8 mouse cellular contexts compared by ENCODE assay signal in genomic region chr12:46399653-46399975, GRCm38 (mm10).
A peak's percentile ranks its signal among the peaks of the same experiment; 100 is the strongest.
DNase-seq lines count a peak whose midpoint lies in the region; ATAC-seq and TF ChIP-seq lines count a peak whose summit lies in the region.

No protein-coding gene starts in this region.

- TF ChIP-seq CTCF in embryonic fibroblast, embryonic 13.5 days (IDR thresholded peaks at IDR 0.05; ENCODE audit: borderline replicate concordance, insufficient read depth, low read length) = no peak

- H3K4me2 ChIP-seq in heart, embryonic 11.5 days = peak overlapping the region; percentile 91
- H3K4me2 ChIP-seq in limb, embryonic 11.5 days (ENCODE audit: low read depth, severe bottlenecking) = peak overlapping the region; percentile 65
- peak overlapping the region; percentile 75 for H3K4me2 ChIP-seq in neural tube, embryonic 15.5 days

- H3K27ac ChIP-seq in heart, embryonic 11.5 days (ENCODE audit: low read depth, low read length) = no peak overlapping the region
- H3K27ac ChIP-seq in embryonic fibroblast, embryonic 13.5 days (ENCODE audit: insufficient read depth, low read length) = no peak overlapping the region
- H3K27ac ChIP-seq in limb, embryonic 11.5 days (replicated peaks; ENCODE audit: low read depth, low read length) = no peak overlapping the region
- peak overlapping the region; percentile 85 for H3K27ac ChIP-seq in neural tube, embryonic 15.5 days (replicated peaks)

- peak overlapping the region; percentile 56; the same call in 1 of the 2 replicates for H3K9ac ChIP-seq in heart, embryonic 11.5 days (ENCODE audit: low read depth, low read length)
- H3K9ac ChIP-seq in limb, embryonic 11.5 days (ENCODE audit: low read length) = 0 out of 2 replicates have a peak overlapping the region, but pooled peaks have one; percentile 0
- peak overlapping the region; percentile 48 for H3K9ac ChIP-seq in neural tube, embryonic 15.5 days (replicated peaks)

- no peaks in the 10 kb centered on the region for H3K36me3 ChIP-seq in heart, embryonic 11.5 days (ENCODE audit: control insufficient read depth, insufficient read depth, low read length)
- H3K36me3 ChIP-seq in limb, embryonic 11.5 days (ENCODE audit: control insufficient read depth, insufficient read depth, low read length) = no peaks in the 10 kb centered on the region
- no peaks in the 10 kb centered on the region for H3K36me3 ChIP-seq in neural tube, embryonic 15.5 days

- no peak for DNase-seq in heart, adult 18-20 months
- peak; percentile 24 for DNase-seq in Muller cell, postnatal 12 days (ENCODE audit: inconsistent ontology term)
- no peak for DNase-seq in limb, embryonic 11.5 days (ENCODE audit: low spot score)
- no peak for DNase-seq in ovary, postnatal 10 days (ENCODE audit: low spot score)
- DNase-seq in lung, adult 18-20 months = no peak

- no peaks in the 10 kb centered on the region for H3K9me3 ChIP-seq in heart, embryonic 11.5 days (replicated peaks; ENCODE audit: control insufficient read depth, low read length)
- no peaks in the 10 kb centered on the region for H3K9me3 ChIP-seq in limb, embryonic 11.5 days (ENCODE audit: control insufficient read depth, low read length)
- H3K9me3 ChIP-seq in neural tube, embryonic 15.5 days (replicated peaks) = no peaks in the 10 kb centered on the region

- peaks cover 3% of the 10 kb centered on the region; the same call in 1 of the 2 replicates for H3K27me3 ChIP-seq in heart, embryonic 11.5 days (ENCODE audit: control insufficient read depth, insufficient read depth, low read length)
- 0 out of 2 replicates have a peak, but pooled peaks cover 2% of the 10 kb centered on the region for H3K27me3 ChIP-seq in limb, embryonic 11.5 days (ENCODE audit: control insufficient read depth, insufficient read depth, low read length)
- H3K27me3 ChIP-seq in neural tube, embryonic 15.5 days (replicated peaks) = no peaks in the 10 kb centered on the region

- WGBS in heart, embryonic 11.5 days (ENCODE audit: insufficient replicate concordance) = 0% methylated on average over 14 of the region's 14 CpGs
- WGBS in limb, embryonic 11.5 days = under 1% methylated on average over 14 of the region's 14 CpGs
- whole genome bisulfite sequencing in neural tube, embryonic 15.5 days = under 1% methylated on average over 14 of the region's 14 CpGs

- no peak for TF ChIP-seq POLR2A in embryonic fibroblast, embryonic 13.5 days (IDR thresholded peaks at IDR 0.05; ENCODE audit: low read depth, low read length)

- H3K4me1 ChIP-seq in heart, embryonic 11.5 days (ENCODE audit: control insufficient read depth, insufficient read depth, low read length) = no peaks in the 10 kb centered on the region
- no peaks in the 10 kb centered on the region for H3K4me1 ChIP-seq in embryonic fibroblast, embryonic 13.5 days (ENCODE audit: control insufficient read depth, insufficient read depth, low read length)
- H3K4me1 ChIP-seq in limb, embryonic 11.5 days (ENCODE audit: control insufficient read depth, insufficient read depth, low read length) = no peaks in the 10 kb centered on the region
- no peaks in the 10 kb centered on the region for H3K4me1 ChIP-seq in neural tube, embryonic 15.5 days

- H3K4me3 ChIP-seq in heart, embryonic 11.5 days (ENCODE audit: low read depth, low read length) = peak overlapping the region; percentile 52
- H3K4me3 ChIP-seq in embryonic fibroblast, embryonic 13.5 days (ENCODE audit: insufficient read depth, low read length) = peak overlapping the region; percentile 54
- peak overlapping the region; percentile 36 for H3K4me3 ChIP-seq in limb, embryonic 11.5 days (ENCODE audit: low read depth, low read length)
- peak overlapping the region; percentile 51 for H3K4me3 ChIP-seq in neural tube, embryonic 15.5 days (replicated peaks)

- ATAC-seq in heart, embryonic 11.5 days (replicated peaks; ENCODE audit: insufficient number of reproducible peaks, low FRiP score, low TSS enrichment) = peak; percentile 85
- peak; percentile 70; the same call in 1 of the 2 replicates for ATAC-seq in limb, embryonic 11.5 days (ENCODE audit: insufficient number of reproducible peaks, low FRiP score, low TSS enrichment, low read depth)
- peak; percentile 88 for ATAC-seq in neural tube, embryonic 15.5 days (ENCODE audit: low FRiP score)

Comparison
In these comparisons a context has a peak if more than half of its experiments do, and no peak if none do; other contexts are left out.
1. H3K9ac ChIP-seq: peak in every context shown above with its lines; median percentile 56 in heart, embryonic 11.5 days; 48 in neural tube, embryonic 15.5 days; 0 in limb, embryonic 11.5 days.